In genomic region chr7:19796697-19797588, GRCm38 (mm10) we compare ENCODE assay signal across 9 mouse cellular contexts. TPM values are rescaled to one million over a fixed set of nuclear protein-coding genes. Genes with fewer than 3 reads are reported as not detected.
DNase-seq lines count a peak whose midpoint lies in the region; ATAC-seq and TF ChIP-seq lines count a peak whose summit lies in the region.
"Had no signal": no experiment of that assay in that cellular context is flagged by ENCODE, and none has a peak within 500 bp of the region (broad histone marks: within the 10 kb centered on the region; RNA-seq: fewer than 3 reads in every experiment).

Gene Cblc, minus strand, starts transcription at chr7:19796809.

- peak within 1 kb of the TSS; percentile 57 for H3K4me2 ChIP-seq in liver, embryonic 15.5 days
- H3K4me2 ChIP-seq in neural tube, embryonic 13.5 days: no peak within 1 kb of the TSS
- H3K4me2 ChIP-seq: hindbrain, embryonic 15.5 days had no signal

- no peak within 1 kb of the TSS for H3K27ac ChIP-seq in liver, embryonic 15.5 days (replicated peaks)
- H3K27ac ChIP-seq in neural tube, embryonic 13.5 days (replicated peaks): no peak within 1 kb of the TSS
- no peak within 1 kb of the TSS for H3K27ac ChIP-seq in thymus, adult 2 months (ENCODE audit: control insufficient read depth, insufficient read depth, low read length)
- H3K27ac ChIP-seq: hindbrain, embryonic 15.5 days had no signal

- H3K9ac ChIP-seq in liver, embryonic 15.5 days: no peak within 1 kb of the TSS
- H3K9ac ChIP-seq in neural tube, embryonic 13.5 days: no peak within 1 kb of the TSS
- H3K9ac ChIP-seq: hindbrain, embryonic 15.5 days had no signal

- no peaks in the 10 kb centered on the region for H3K9me3 ChIP-seq in liver, embryonic 15.5 days (replicated peaks)
- H3K9me3 ChIP-seq in neural tube, embryonic 13.5 days: no peaks in the 10 kb centered on the region
- H3K9me3 ChIP-seq: hindbrain, embryonic 15.5 days had no signal

- peak; percentile 75 for DNase-seq in 416B (ENCODE audit: low read depth)
- peak; percentile 87 for DNase-seq in T-cell, adult 2 months (ENCODE audit: low spot score)
- DNase-seq in embryo, embryonic 10.5 days (ENCODE audit: low spot score): peak; percentile 78
- DNase-seq in heart, adult 11 months: peak; percentile 97
- DNase-seq in kidney, adult 11 months: peak; percentile 93
- DNase-seq in thymus, adult 2 months: peak; percentile 89

- H3K36me3 ChIP-seq in liver, embryonic 15.5 days (replicated peaks): no peaks in the 10 kb centered on the region
- H3K36me3 ChIP-seq in neural tube, embryonic 13.5 days: no peaks in the 10 kb centered on the region
- no peaks in the 10 kb centered on the region for H3K36me3 ChIP-seq in thymus, adult 2 months (ENCODE audit: control insufficient read depth, insufficient read depth, low read length)
- H3K36me3 ChIP-seq: hindbrain, embryonic 15.5 days had no signal

- no peak for TF ChIP-seq POLR2A in thymus, adult 2 months (IDR thresholded peaks at IDR 0.05; ENCODE audit: control insufficient read depth, extremely low read depth, insufficient read depth, low read length, poor library complexity)

- H3K4me1 ChIP-seq in liver, embryonic 15.5 days (replicated peaks): 0 out of 2 replicates have a peak, but pooled peaks cover 8% of the 10 kb centered on the region
- no peaks in the 10 kb centered on the region for H3K4me1 ChIP-seq in neural tube, embryonic 13.5 days (replicated peaks)
- peaks cover 3% of the 10 kb centered on the region; the same call in 1 of the 2 replicates for H3K4me1 ChIP-seq in thymus, adult 2 months (replicated peaks; ENCODE audit: control insufficient read depth, insufficient read depth, low read length)
- H3K4me1 ChIP-seq: hindbrain, embryonic 15.5 days had no signal

- peaks cover 23% of the 10 kb centered on the region for H3K27me3 ChIP-seq in liver, embryonic 15.5 days
- peaks cover 36% of the 10 kb centered on the region for H3K27me3 ChIP-seq in neural tube, embryonic 13.5 days
- H3K27me3 ChIP-seq in thymus, adult 2 months (ENCODE audit: control insufficient read depth, insufficient read depth, low read length): no peaks in the 10 kb centered on the region

- TF ChIP-seq CTCF in thymus, adult 2 months (IDR thresholded peaks at IDR 0.05; ENCODE audit: borderline replicate concordance, control insufficient read depth, extremely low read depth, insufficient read depth, low read length, poor library complexity): peak; percentile 95

- peak within 1 kb of the TSS; percentile 42 for H3K4me3 ChIP-seq in liver, embryonic 15.5 days (replicated peaks)
- H3K4me3 ChIP-seq in neural tube, embryonic 13.5 days: no peak within 1 kb of the TSS
- H3K4me3 ChIP-seq in thymus, adult 2 months (ENCODE audit: control insufficient read depth, insufficient read depth, low read length): no peak within 1 kb of the TSS
- H3K4me3 ChIP-seq: hindbrain, embryonic 15.5 days had no signal

- peak; percentile 75 for ATAC-seq in liver, embryonic 15.5 days (ENCODE audit: insufficient read depth)
- peak; percentile 54; the same call in 1 of the 2 replicates for ATAC-seq in neural tube, embryonic 13.5 days (ENCODE audit: low read depth)

- 3% methylated on average over 32 of the region's 32 CpGs for WGBS in liver, embryonic 15.5 days (ENCODE audit: insufficient replicate concordance)
- 2% methylated on average over 32 of the region's 32 CpGs for WGBS in neural tube, embryonic 13.5 days
- 14% methylated on average over 32 of the region's 32 CpGs for WGBS in thymus, adult 2 months

RNA-seq across cellular contexts. Expression of gene Cblc, which starts in this region (rescaled TPM):
- 3.5 and 3.8 TPM in 2 replicates for polyA plus RNA-seq in liver, embryonic 15.5 days (2015; fragmentation: Nextera tagmentation; extraction: Ambion mirVana)
- polyA plus RNA-seq in neural tube, embryonic 13.5 days (2015; fragmentation: Nextera tagmentation; extraction: Ambion mirVana): not detected in 2 replicates
- 2.4 and 2.8 TPM in 2 replicates for polyA plus RNA-seq in thymus, adult 2 months (2012; rRNA removed)
- polyA plus RNA-seq: hindbrain, embryonic 15.5 days had no signal

Comparison
In these comparisons a context has a peak if more than half of its experiments do, and no peak if none do; other contexts are left out.
1. Peak in ATAC-seq in neural tube, embryonic 13.5 days; RNA of the gene not detected or under 1 TPM.